Mouse (Mus musculus): Measurements from ENCODE around the gene Rin1. TPM values are rescaled to one million over a fixed set of nuclear protein-coding genes. Genes with fewer than 3 reads are reported as not detected.
"Not testable (repeated sequence)": the region's sequence is repeated elsewhere in the genome, so short reads cannot be mapped to it uniquely, and the experiment has no call there.

Rin1 gene
- total RNA-seq, 2 experiments from 2014 or later, result 0.15 to 0.65 TPM

DNA sequence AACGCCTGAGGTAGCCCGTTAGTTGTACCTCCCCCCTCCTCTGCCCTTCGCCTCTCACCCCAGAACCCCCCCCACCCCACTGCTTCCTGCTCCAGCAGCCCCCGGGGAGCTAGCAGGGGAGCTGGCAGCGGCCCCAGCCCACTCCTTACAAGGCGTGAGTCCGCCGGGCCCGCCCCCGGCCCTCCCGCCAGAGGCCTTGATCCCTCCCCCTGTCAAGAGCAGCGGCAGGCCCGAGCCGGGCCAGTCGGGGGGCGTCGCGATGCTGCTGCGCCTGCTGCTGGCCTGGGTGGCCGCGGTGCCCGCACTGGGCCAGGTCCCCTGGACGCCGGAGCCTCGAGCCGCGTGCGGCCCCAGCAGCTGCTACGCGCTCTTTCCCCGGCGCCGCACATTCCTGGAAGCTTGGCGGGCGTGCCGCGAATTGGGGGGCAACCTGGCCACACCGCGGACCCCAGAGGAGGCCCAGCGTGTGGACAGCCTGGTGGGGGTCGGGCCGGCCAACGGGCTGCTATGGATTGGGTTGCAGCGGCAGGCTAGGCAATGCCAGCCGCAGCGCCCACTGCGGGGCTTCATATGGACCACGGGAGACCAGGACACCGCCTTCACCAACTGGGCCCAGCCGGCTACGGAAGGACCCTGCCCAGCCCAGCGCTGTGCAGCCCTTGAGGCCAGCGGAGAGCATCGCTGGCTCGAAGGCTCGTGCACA is 17.7 kb downstream of the Rin1 start, which contains the start of gene Cd248:
Gene Cd248, plus strand, starts transcription at position 212 of the 703 bp plus-strand sequence.
- ATAC-seq (ENCODE audit: poor library complexity, severe bottlenecking), result no peak

DNA sequence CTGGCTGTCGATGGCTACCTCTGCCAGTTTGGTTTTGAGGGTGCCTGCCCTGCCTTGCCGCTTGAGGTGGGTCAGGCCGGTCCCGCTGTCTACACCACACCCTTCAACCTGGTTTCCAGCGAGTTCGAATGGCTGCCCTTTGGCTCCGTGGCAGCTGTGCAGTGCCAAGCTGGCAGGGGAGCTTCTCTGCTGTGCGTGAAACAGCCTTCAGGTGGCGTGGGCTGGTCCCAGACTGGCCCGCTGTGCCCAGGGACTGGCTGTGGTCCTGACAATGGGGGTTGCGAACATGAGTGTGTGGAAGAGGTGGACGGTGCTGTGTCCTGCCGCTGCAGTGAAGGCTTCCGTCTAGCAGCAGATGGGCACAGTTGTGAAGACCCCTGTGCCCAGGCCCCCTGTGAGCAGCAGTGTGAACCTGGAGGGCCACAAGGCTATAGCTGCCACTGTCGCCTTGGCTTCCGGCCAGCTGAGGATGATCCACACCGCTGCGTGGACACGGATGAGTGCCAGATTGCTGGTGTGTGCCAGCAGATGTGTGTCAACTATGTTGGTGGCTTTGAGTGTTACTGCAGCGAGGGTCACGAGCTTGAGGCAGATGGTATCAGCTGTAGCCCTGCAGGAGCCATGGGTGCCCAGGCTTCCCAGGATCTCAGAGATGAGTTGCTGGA is 18.4 kb downstream of the Rin1 start:
- no peak for ATAC-seq (ENCODE audit: poor library complexity, severe bottlenecking)

DNA sequence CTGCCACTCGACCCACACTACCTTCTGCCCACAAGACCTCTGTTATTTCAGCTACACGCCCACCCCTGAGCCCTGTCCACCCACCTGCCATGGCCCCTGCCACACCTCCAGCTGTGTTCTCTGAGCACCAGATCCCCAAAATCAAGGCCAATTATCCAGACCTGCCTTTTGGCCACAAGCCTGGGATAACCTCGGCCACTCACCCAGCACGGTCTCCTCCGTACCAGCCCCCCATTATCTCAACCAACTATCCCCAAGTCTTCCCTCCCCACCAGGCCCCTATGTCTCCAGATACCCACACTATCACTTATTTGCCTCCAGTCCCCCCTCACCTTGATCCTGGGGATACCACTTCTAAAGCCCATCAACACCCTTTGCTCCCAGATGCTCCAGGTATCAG is 19.2 kb downstream of the Rin1 start:
- no peak for ATAC-seq (ENCODE audit: poor library complexity, severe bottlenecking)

DNA sequence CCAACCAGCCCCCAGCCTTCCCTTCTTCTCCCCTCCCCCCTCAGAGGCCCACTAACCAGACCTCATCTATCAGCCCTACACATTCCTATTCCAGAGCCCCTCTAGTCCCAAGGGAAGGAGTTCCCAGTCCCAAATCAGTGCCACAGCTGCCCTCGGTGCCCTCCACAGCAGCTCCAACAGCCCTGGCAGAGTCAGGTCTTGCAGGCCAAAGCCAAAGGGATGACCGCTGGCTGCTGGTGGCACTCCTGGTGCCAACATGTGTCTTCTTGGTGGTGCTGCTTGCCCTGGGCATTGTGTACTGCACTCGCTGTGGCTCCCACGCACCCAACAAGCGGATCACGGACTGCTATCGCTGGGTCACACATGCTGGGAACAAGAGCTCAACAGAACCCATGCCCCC is 19.7 kb downstream of the Rin1 start:
- ATAC-seq (ENCODE audit: poor library complexity, severe bottlenecking), result no peak

DNA sequence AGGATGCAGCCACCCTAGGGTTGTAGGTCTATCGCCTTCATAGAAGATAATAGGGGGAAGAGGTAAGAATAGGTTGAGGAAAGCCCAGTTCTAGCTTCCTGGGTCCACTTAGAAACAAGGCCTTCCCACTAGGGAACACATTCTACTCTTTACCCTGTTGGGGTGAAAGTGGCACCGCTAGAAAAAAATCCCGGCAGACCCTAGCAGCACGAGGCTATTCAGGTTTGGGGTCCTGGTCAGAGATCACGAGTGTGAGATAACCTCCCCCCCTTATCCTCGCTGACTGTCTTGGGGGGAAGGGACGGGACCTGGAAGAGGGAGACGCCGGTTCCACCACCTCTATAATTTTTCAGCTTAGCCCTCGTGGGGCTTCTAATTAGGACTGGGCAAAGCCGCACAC is 20.8 kb downstream of the Rin1 start:
- no peak for ATAC-seq (ENCODE audit: poor library complexity, severe bottlenecking)

DNA sequence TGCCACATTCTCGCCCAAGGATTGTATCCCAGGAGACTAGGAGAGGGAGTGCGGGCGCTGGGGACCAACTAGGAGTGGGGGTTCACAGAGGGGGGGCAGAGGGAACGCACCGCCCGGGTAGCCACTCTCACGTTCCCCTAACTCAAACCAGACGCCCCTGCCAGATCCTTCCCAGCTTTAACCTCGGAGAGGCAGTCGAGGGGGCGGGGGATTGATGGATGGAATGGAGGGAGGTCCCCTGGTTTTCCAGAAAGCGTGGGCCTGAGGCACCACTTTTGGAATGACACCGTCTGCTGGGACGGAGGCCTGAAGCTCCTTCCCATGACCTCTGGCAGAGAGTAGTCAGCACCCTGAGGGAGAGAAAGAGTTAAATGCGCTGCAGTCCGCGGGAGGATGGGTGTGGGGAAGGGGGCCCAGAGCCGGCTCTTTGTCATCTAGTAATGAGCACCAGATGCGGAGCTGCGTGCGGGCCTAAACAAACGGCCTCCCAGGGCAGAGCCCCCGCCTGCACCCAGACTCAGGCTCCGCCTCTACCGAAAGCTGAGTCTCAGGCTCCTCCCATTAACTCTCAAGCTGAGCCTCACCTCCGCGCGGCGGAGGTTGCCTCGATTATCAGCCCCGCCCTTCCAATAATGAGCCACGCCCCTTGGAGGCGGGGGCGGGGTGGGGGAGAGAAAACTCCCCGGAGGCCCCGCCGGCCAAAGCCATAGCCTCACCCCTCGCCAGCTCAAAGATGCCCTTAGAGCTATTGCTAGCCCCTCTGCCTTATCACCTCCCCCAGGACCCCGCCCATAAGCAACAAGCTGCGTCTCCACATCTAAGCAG is 21.5 kb downstream of the Rin1 start:
- peak; percentile 80 for ATAC-seq (ENCODE audit: poor library complexity, severe bottlenecking)

DNA sequence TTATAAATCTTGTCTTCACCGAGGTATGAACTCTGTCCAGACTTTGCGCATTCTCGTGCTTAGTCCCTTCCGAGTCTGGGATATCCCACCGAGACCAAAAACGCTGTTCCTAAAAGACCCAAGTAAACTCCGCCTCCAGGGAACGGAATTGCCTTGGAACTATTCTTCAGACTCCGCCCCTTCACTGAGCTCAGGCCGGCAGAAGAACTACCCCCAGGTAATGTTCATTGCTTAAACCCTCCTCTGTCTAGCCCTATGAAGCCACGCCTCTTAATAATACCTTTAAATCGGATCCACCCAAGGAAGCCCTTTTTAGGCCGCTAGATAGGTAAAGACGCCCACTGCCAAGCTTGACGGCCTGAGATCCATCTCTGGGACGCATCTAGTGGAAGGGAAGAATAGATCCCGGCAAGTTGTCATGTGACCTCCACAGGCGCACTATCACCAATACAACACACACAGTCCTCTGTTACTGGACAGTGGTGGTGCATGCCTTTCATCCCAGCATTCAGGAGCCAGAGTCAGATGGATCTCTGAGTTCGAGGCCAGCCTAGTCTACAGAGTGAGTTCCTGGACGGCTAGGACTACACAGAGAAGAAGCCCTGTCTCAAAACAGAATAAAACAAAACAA is 22.2 kb downstream of the Rin1 start:
- ATAC-seq (ENCODE audit: poor library complexity, severe bottlenecking), result 0 out of 2 replicates have a peak, but pooled peaks have one; percentile 11

DNA sequence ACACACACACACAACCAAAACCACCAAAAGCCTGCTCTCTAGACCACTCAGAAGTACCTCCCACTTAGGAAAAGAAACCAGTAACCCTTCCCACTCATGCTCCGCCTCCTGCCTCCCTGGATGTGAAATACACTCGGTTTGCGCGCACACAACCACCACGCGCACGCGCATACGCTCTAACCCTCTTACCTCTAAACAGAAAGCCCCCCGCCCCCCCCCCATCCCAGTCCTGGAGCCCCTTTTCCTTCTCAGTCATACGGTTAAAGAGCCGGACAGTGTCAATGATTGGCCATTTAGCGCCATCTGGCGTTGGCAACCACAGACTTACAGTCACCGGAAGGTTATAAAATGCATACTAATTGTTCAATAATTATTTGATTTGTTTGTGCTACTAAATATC is 22.7 kb downstream of the Rin1 start:
- peak; percentile 50 for ATAC-seq (ENCODE audit: poor library complexity, severe bottlenecking)

DNA sequence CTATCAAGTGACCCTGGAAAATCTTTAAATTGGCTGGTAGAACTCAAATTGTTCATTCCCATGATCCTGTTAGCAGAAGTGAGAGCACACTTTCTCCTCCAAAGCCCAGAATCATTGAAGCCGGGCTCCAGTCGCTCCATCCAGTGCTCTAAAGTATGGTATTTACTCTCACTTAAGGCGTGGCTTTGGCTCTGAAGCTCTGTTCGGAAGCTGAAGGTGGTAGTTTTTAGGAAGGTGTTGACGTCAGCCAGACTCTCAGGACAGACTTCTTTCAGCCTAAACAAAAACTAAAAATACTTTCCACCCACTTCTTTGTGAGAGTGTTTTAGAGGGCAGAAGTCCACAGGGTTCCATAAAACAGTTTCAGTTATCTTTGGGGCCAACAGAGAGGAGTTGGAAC is 23.2 kb downstream of the Rin1 start:
- ATAC-seq (ENCODE audit: poor library complexity, severe bottlenecking), result no peak

DNA sequence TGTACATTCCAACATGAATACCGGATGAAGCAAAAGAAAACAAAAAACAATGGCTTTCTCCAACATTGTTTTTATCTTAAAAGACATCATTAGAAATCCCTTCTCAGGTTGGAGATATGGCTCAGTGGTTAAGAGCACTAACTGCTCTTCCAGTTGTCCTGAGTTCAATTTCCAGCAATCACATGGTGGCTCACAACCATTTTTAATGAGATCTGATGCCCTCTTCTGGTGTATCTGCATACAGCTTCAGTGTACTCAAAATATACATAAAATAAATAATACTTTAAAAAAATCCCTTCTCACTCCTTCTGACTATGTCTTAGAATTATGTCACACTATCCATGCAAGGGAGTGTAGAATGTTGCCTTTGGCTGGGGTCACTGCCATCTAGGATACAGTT is 29.0 kb downstream of the Rin1 start:
- ATAC-seq (ENCODE audit: poor library complexity, severe bottlenecking), result no peak

DNA sequence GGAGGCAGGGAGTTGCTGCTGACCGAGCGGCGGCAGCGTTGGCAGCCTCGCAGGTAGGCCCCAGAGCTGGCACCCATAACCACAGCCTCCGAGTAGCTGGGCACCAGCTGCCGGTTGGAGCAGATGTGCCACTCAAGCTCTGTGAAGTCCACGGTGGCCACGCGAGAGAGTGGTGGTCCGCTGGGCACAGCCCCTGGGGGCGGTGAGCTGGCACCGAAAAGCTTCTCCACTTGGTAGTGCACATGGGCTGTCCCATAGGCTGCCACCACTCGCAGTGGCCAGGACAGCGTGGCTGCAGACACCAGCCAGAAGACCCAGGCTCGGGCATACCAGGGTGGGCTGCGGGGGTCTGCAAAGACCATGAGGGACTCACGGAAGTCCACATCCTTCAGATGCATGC is 31.7 kb downstream of the Rin1 start:
- no peak for ATAC-seq (ENCODE audit: poor library complexity, severe bottlenecking)

DNA sequence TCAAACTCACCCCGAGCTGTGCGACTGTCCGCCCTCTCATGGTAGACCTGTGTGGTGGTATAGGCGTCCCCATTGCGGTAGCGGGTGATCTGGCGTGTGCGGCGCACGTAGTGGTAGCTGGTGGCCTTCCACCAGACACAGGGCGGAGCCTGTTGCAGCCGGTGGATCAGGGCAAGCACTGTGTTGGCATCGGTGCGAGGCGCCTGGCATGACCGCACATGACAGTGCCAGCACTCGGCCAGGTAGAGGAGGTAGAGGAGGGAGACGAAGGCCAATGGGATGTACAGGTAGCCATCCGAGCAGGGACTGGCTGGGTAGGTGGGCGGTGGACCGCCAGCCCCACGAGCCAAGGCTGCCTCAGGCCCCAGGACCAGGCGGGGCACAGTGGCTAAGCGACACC is 32.3 kb downstream of the Rin1 start:
- no peak for ATAC-seq (ENCODE audit: poor library complexity, severe bottlenecking)

DNA sequence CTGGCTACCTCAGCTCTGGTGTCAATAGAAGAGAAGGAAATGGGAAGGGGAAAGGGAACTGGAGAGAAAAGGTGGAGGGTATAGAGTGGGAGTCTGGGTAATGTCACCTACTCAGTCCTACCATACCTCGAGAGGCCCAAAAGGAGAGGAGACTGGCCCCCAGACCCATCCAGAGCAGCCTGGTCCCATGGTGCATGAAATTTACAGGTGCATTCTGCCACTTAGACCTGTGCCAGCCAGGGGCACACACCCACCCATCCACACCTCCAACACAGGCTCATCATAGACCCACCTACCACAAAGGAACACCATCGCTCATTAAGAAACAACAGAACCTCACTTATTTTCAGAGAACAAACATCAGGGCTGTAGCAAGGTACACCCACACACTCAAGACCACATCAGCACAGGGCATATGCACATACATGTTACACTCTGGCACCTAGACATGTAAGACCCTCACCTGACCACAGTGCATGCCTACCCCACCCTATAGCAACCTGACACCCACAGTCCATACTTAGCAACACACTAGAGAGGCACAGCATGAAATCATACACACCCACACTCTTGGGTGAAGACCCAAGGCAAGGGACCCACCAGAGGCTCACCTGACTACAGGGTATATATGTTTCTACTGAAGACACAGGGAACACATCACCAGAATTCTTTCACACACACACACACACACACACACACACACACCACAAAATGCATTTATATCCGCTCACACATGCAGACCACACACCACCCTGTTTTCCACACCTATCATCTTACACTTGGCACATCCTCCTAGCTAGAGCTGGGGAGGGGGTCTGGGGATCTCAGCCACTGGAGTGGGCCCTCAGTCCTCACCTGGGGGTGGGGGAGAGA is 33.9 kb downstream of the Rin1 start:
- ATAC-seq (ENCODE audit: poor library complexity, severe bottlenecking), result no peak

DNA sequence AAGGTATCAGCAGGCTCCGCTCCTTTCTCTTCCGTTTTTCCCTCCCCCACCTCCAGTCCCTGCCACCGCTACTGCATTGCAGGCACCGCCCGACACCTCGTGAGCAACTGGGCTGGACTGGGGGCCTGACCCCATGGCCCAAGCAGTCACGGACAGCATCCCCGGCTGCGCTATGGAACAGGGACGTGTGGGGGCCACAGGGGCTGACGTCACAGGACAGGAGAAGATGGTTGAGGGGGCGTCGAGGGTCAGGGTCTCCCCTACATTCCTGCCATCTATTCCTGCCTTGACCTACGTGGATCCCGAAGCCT is 34.5 kb downstream of the Rin1 start:
- ATAC-seq (ENCODE audit: poor library complexity, severe bottlenecking), result no peak

DNA sequence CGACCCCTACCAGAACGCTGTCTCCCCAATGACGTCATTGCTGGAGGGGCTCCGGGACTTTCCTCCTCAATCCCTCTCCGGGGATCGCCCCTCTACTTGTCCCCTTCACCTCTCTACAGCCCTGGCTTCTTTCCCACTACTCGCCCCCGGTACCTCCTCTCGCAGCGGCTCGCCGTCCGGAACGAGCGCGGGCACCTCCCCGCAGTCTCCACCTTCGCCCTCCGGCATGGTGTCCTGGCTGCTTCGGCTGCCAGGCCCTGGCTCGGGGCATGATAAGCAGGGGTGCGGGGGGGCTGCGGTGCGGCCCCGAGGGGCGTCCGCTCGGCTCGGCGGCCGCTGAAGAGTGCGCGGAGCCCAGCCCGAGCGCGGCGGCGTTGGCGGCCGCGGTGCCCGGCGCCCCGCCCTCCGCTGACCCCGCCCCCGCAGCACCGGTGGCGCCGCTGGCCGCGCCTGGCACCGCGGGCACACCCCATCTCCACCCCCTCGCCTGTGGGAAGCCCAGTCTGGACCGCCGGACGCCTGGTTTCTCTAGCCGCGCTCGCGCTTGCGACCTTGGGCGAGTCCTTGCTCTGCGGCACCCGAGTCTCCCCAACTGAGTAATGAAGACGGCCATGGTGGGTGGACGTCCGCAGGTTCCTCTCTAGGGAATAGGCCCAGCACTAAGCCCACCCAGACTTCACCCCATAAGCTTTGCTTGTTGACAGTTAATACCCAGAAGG is 35.0 kb downstream of the Rin1 start, which contains the start of gene Tmem151a:
Gene Tmem151a, minus strand, starts transcription at position 387 of the 719 bp plus-strand sequence.
- ATAC-seq (ENCODE audit: poor library complexity, severe bottlenecking), result 0 out of 2 replicates have a peak, but pooled peaks have one; percentile 20

DNA sequence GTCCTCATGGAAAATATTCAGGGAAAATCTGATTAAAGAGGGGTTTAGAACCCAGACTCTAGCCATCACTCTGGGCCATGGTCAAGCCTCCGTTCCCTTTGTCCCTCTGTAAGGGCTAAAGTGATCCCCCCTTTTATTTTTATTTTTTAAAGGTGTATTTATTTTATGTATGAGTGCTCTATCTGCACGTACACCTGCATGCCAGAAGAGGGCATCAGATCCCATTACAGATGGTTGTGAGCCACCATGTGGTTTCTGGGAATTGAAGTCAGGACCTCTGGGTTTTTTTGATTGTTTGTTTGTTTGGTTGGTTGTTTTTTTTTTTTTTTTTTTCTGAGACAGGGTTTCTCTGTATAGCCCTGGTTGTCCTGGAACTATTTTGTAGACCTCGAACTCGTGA is 36.3 kb downstream of the Rin1 start:
- ATAC-seq (ENCODE audit: poor library complexity, severe bottlenecking), result not testable (repeated sequence)

DNA sequence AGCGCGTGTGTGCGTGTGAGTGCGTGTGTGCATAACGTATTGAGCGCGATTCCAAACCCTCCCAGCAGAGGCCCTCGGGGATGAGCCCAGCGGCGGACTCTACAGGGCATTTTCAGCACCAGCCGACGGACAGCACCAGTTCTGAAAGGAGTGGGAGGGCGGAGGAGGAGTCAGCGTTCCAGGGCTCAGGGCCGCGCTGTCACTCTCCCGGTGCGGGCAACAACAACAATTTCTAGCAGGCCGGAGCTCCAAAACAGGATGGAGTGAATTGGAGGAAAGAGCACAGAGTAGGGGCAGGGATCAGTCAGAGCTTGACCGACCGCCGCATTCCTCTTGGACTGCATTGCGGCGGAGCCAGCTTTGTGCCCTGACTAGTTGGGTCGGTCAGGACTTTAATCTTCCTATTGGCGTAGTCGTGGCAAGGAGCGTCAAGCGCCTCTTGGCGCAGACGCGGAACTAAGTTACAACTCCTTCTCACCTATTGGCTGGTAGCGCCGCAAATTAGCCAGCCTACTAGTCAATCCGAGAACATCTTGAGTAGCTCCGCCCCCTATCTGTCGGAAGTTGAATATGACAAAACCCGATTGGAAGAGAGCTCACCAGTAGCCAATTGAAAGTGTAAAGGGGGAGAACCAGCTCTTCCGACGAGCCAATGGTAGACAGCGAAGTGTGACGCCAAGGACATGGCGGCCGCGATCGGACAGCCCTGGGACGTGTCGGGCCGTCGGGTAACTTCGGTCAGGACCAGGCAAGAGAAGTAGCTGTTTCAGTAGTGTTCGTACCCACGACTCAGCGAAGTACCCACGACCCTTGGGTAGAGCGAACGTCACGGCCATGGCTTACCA is 37.8 kb downstream of the Rin1 start, which contains the start of gene Yif1a:
Gene Yif1a, plus strand, starts transcription at position 655 of the 845 bp plus-strand sequence.
- ATAC-seq (ENCODE audit: poor library complexity, severe bottlenecking), result peak; percentile 91

DNA sequence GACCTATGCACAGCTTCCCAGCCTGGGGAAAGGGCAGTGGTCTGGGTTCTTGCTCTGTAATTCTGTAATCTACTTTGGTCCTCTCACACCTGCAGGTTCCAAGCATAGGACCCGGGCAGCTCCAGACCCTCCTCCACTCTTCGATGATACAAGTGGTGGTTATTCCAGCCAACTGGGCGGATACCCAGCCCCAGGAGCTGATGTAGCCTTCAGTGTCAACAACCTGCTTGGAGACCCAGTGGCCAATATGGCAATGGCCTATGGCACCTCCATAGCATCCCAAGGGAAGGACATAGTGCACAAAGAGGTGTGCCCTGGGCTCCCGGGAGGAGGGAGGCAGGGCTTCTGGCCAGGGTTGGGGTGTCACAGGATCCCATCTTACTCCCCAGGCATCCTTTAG is 39.0 kb downstream of the Rin1 start:
- ATAC-seq (ENCODE audit: poor library complexity, severe bottlenecking), result no peak

DNA sequence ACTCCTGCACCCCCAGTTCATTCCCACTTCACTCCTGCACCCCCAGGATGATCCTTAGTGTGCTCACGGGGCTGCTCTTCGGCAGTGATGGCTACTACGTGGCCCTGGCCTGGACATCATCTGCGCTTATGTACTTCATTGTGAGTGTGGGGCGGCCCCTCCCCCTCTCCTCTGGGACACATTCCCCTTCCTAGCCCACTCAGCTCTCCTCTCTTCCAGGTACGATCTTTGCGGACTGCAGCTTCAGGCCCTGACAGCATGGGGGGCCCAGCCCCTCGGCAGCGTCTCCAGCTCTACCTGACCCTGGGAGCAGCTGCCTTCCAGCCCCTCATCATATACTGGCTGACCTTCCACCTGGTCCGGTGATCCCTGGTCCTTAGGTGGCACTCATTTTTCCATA is 41.8 kb downstream of the Rin1 start:
- ATAC-seq (ENCODE audit: poor library complexity, severe bottlenecking), result no peak

Measured in megakaryocyte, adult 5-6 weeks (primary cell).